Mouse (Mus musculus) hindbrain, embryonic 12.5 days (tissue): ENCODE results near the gene Atp5f1. TPM values are rescaled to one million over a fixed set of nuclear protein-coding genes. Genes with fewer than 3 reads are reported as not detected.

Experiments
- ATAC-seq: fragments of 200-750 bp; cut with Nextera tagmentation; 2 replicates; pipeline ENCODE4 v1.8.0; 2017; ENCODE audit warnings: moderate TSS enrichment; ENCODE audit not compliant: low FRiP score
- H3K27ac ChIP-seq: fragments of 300-500 bp; sonication (generic); 2 replicates; pipeline ENCODE4 v1.5.1; 2016; ENCODE audit warnings: mild to moderate bottlenecking
- H3K27me3 ChIP-seq: fragments of 300-500 bp; sonication (generic); 2 replicates; pipeline ENCODE4 v1.6.1; 2016; ENCODE audit warnings: mild to moderate bottlenecking
- H3K36me3 ChIP-seq: fragments of 300-500 bp; sonication (generic); 2 replicates; pipeline ENCODE4 v1.6.1; 2016; ENCODE audit warnings: mild to moderate bottlenecking
- H3K4me1 ChIP-seq: fragments of 300-500 bp; sonication (generic); 2 replicates; pipeline ENCODE4 v1.6.1; 2016
- H3K4me2 ChIP-seq: fragments of 300-500 bp; sonication (generic); replicated peaks from 2 replicates; pipeline ENCODE4 v1.6.1; 2016; ENCODE audit warnings: mild to moderate bottlenecking
- H3K4me3 ChIP-seq: fragments of 300-500 bp; sonication (generic); 2 replicates; pipeline ENCODE4 v1.5.1; 2016; ENCODE audit warnings: mild to moderate bottlenecking
- H3K9ac ChIP-seq: fragments of 300-500 bp; sonication (generic); 2 replicates; pipeline ENCODE4 v1.6.1; 2016; ENCODE audit warnings: mild to moderate bottlenecking, moderate library complexity
- H3K9me3 ChIP-seq: fragments of 300-500 bp; sonication (generic); replicated peaks from 2 replicates; pipeline ENCODE4 v1.6.1; 2016; ENCODE audit warnings: mild to moderate bottlenecking
- WGBS: fragments of 180-500 bp; shearing (Covaris S2); methylation state at CpG from one replicate; pipeline ENCODE4 v1.1.7; 2016; 5-methylcytosine and 5-hydroxymethylcytosine counted together
- polyA plus RNA-seq: library from polyadenylated mRNA; unstranded; fragments of >200 nt; fragmentation: Nextera tagmentation; extraction: Ambion mirVana; gene quantifications from 2 replicates; pipeline ENCODE4 v1.2.1, GENCODE M21; 2016

Atp5f1 gene
- polyA plus RNA-seq, 1 experiment from 2014 or later = 442 TPM

DNA sequence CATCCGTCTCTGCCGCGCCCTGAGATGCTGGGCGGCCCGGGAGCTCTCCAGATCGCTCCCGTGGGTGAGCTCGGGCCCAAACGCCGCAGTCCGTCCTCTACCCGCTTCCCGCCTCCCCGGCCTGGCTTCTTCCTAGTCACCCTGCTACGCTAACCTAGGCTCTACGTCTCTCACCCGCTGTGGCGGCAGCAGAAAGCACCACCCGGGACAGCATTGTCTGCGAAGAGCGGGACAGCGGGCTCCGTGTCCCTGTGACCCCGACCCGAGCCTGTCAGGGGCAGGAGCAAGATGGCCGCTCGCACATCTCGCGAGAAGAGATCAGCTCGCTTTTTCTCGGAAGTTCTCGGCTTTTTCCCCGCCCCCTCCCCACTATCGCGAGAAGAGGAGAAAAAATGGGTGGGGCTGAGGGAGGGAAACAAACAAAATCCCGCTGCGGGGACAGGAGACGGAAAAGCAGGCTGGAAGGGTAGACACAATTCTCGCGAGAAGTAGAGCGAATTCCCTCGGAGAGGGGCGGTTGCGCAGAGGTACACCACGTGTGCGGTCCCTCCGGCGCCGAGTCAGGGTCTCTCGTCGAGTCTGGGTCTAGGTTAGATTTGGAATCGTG, 822 bp downstream of the Atp5f1 start, which contains the start of gene Wdr77:
Wdr77 (plus strand) TSS at position 396 of the 607 bp plus-strand sequence.
- peak within 1 kb of the TSS; percentile 89 for H3K4me3 ChIP-seq
- no peaks in the 10 kb centered on the region for H3K9me3 ChIP-seq
- peak within 1 kb of the TSS; percentile 90 for H3K27ac ChIP-seq
- peaks cover 39% of the 10 kb centered on the region for H3K36me3 ChIP-seq
- ATAC-seq = peak; percentile 98
- peak within 1 kb of the TSS; percentile 84 for H3K4me2 ChIP-seq
- H3K9ac ChIP-seq = peak within 1 kb of the TSS; percentile 95
- H3K4me1 ChIP-seq = peaks cover 24% of the 10 kb centered on the region
- under 1% methylated on average over 52 of the region's 52 CpGs for WGBS
- no peaks in the 10 kb centered on the region for H3K27me3 ChIP-seq

DNA sequence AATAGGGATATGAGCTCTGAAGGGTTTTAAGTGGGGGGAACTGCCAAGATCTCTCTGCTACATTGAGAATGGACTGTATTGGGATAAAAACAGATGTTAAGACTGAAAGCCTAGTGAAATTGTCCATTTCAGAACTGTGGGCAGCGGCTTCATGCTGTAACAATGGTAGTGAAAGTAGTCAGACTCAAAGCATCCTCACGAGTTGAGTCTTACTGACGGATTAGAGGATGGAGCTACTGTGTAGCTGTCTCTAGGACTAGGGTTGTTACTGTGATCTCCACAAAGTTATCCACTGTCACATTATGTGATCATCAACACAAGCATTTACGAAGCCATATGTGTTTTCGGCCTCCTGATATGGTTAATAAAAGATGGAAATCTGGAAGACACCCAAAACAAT, 1.7 kb downstream of the Atp5f1 start:
- Histone ChIP-seq H3K4me2 (peak overlapping the region; percentile 78), H3K9me3 (no peaks in the 10 kb centered on the region), H3K36me3 (peaks cover 33% of the 10 kb centered on the region), H3K27ac (no peak overlapping the region), H3K4me3 (peak overlapping the region; percentile 89), H3K27me3 (no peaks in the 10 kb centered on the region), H3K9ac (peak overlapping the region; percentile 95), H3K4me1 (peaks cover 24% of the 10 kb centered on the region)
- ATAC-seq = no peak
- WGBS = 49% methylated on average over 5 of the region's 5 CpGs

DNA sequence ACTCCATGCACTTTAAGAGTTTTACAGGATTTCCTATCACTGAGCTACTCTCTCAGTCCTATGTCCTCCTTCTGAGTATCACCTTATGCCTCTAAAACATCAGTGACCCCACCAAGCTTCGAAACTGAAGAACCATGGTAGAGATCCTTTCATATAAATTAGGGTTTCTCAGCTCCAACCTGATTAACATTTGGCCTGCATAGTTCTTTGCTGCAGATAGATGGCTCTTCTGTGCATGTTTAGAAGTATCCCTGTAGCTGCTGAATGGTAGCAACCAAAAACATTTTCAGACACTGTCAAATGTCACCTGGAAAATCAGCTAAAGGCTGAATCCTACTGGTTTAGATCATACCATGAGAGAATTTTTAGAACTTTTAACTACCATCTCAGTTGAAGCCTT, 2.7 kb downstream of the Atp5f1 start:
- 0 out of 2 replicates have a peak overlapping the region, but pooled peaks have one; percentile 24 for H3K9ac ChIP-seq
- 0 out of 2 replicates have a peak overlapping the region, but pooled peaks have one; percentile 78 for H3K4me2 ChIP-seq
- no peak overlapping the region for H3K4me3 ChIP-seq
- peaks cover 33% of the 10 kb centered on the region for H3K36me3 ChIP-seq
- no peak overlapping the region for H3K27ac ChIP-seq
- WGBS = 100% methylated on average over 1 of the region's 1 CpGs
- no peak for ATAC-seq
- H3K4me1 ChIP-seq = peaks cover 24% of the 10 kb centered on the region
- H3K9me3 ChIP-seq = no peaks in the 10 kb centered on the region
- H3K27me3 ChIP-seq = no peaks in the 10 kb centered on the region

DNA sequence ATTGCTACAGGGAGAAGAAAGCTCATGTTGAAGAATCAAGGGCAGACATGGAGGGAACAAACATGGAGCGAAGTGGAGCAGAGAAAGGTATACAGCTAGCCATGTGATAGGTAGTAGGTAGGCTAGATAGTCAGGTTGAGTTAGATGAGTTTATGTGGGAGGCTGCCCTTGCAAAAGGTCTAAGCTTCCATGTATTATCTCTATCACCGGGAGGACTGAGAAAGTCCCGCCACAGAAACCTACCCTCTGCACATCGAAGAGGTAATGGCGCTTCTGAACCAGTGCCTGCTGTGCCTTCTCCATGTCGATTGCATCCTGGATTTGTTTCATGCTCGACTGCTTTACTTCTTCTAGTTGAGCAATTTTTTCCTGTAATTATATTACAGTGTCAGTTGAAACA, 8.6 kb downstream of the Atp5f1 start:
- no peak for ATAC-seq
- Histone ChIP-seq H3K4me3 (no peak overlapping the region), H3K4me1 (no peaks in the 10 kb centered on the region), H3K36me3 (peaks cover 63% of the 10 kb centered on the region), H3K9ac (no peak overlapping the region), H3K9me3 (no peaks in the 10 kb centered on the region), H3K4me2 (no peak overlapping the region), H3K27ac (no peak overlapping the region), H3K27me3 (no peaks in the 10 kb centered on the region)
- 94% methylated on average over 7 of the region's 7 CpGs for WGBS

DNA sequence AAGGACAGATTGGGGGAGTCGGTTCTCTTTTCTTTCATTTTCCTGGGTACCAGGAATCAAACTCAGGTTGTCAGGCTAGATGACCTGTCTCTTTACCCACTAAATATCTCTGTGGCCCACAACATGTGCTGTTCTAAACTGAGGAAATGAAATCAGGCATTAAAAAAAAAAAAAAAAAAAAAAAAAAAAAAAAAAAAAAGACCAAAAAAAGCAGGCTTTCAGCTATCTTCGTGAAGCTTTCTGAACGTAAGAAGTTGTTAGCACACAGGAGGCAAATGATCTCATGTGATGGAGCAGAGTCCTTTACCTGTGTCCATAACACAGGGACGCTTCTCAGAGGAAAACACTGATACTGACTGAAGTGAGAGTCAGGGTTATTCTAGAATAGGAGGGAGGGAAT, 23.8 kb downstream of the Atp5f1 start:
- 94% methylated on average over 4 of the region's 4 CpGs for WGBS
- no peaks in the 10 kb centered on the region for H3K27me3 ChIP-seq
- H3K36me3 ChIP-seq = peaks cover 21% of the 10 kb centered on the region
- H3K4me1 ChIP-seq = no peaks in the 10 kb centered on the region
- no peak overlapping the region for H3K4me3 ChIP-seq
- no peak overlapping the region for H3K9ac ChIP-seq
- no peak for ATAC-seq
- no peaks in the 10 kb centered on the region for H3K9me3 ChIP-seq
- H3K4me2 ChIP-seq = no peak overlapping the region
- H3K27ac ChIP-seq = no peak overlapping the region

DNA sequence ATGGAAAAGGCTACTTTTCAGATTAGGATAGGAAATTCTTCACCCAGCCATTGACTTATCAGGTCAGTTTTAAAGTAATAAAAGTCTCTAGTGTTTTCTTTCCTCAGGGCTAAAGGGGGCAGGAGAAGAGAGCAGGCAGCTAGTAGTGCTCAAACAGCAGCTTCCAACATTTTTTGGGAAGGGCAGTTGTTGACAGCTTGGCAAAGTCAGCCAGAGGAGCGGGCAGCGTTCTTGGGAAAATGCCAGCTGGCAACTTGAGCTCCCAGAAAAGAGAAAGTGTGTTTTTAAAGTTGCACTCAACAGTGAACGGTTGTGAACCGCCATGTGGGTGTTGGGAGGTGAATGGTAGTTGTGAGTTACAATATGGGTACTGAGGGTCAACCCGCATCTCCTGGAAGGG, 24.9 kb downstream of the Atp5f1 start:
- H3K36me3 ChIP-seq = 0 out of 2 replicates have a peak, but pooled peaks cover 12% of the 10 kb centered on the region
- H3K4me3 ChIP-seq = no peak overlapping the region
- no peak for ATAC-seq
- WGBS = 88% methylated on average over 5 of the region's 5 CpGs
- no peak overlapping the region for H3K4me2 ChIP-seq
- H3K27ac ChIP-seq = no peak overlapping the region
- no peaks in the 10 kb centered on the region for H3K9me3 ChIP-seq
- no peaks in the 10 kb centered on the region for H3K27me3 ChIP-seq
- H3K9ac ChIP-seq = no peak overlapping the region
- H3K4me1 ChIP-seq = no peaks in the 10 kb centered on the region

DNA sequence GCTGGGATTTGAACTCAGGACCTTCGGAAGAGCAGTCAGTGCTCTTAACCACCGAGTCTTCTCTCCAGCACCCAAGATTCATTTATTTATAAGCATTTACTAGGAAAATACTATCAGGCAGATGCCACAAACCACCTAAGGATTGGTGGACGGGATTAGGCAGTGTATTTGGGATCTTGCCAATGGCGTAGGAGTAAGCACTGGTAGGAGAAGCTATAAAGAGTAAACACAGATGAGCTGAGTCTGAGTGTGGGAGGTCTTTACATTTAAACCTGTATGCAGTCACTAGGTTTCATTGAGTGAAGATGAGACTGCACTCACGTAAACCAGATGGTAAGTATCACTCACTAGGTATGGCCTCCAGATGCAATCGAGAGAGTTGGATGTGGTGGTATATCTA, 26.0 kb downstream of the Atp5f1 start:
- no peak for ATAC-seq
- Histone ChIP-seq H3K4me2 (no peak overlapping the region), H3K27me3 (no peaks in the 10 kb centered on the region), H3K27ac (no peak overlapping the region), H3K4me3 (no peak overlapping the region), H3K4me1 (no peaks in the 10 kb centered on the region), H3K9me3 (no peaks in the 10 kb centered on the region), H3K9ac (no peak overlapping the region), H3K36me3 (0 out of 2 replicates have a peak, but pooled peaks cover 7% of the 10 kb centered on the region)
- WGBS = 97% methylated on average over 6 of the region's 6 CpGs

DNA sequence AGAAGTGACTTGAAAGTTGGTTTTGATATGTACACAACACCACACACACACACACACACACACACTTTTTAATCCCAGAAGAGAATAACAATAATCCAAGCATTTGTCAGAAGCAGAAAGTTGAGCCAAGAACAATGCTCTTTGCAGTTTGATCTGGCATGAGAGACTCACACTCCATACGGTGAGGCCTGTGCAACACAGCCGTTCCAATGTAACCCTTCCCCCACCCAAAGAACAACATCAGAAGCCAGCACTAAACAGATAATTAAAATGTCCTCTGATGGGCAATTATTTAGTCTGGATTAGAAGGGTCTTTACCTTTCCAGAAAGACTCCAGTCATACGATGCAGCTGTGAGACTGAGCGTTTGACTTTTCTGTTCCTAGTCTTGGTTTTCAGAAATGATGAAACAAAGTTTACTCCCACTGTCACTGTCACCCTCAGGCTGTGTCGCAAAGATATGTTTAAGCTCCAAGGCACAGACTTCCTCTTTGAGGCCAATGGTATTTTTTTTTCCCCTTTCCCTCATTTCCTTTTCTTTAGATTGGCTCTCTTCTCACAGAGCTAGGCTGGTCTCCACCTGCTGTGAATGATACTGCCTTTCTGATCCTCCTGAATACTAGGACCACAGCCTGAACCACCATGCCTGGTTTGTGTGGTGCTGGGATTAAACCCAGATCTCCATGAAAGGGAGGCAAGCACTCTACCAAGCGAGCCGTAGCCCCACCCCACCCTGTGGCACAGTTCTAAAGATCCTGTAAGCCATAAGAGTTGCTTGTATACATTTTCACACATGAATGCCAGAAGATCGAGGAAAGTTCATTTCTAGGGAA, 27.4 kb downstream of the Atp5f1 start, which contains the start of gene I830077J02Rik:
I830077J02Rik (minus strand) TSS at position 425 of the 832 bp plus-strand sequence.
- 0 out of 2 replicates have a peak, but pooled peaks cover 3% of the 10 kb centered on the region for H3K36me3 ChIP-seq
- WGBS = 86% methylated on average over 8 of the region's 8 CpGs

DNA sequence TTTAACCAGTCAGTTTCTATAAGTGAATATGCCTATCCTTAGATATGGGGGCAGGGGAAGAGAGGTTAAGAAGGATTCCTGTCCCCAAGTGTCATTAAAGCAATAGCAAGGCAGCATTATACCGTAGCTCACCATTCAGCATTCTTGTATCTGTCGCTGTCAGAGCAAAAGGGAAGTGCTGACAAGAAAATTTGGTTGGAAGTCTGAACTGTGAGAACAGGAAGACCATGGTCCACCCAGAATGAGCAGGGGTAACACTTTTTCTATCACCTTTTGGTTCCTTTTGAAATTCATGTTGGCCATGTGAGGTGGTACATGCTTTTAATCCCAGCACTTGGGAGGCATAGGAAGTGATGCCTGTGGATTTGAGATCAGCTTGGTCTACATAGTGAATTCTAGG, 28.8 kb downstream of the Atp5f1 start:
- H3K9me3 ChIP-seq = no peaks in the 10 kb centered on the region
- no peak overlapping the region for H3K9ac ChIP-seq
- 97% methylated on average over 2 of the region's 2 CpGs for WGBS
- no peak for ATAC-seq
- no peak overlapping the region for H3K4me3 ChIP-seq
- H3K27ac ChIP-seq = no peak overlapping the region
- H3K4me1 ChIP-seq = no peaks in the 10 kb centered on the region
- H3K27me3 ChIP-seq = no peaks in the 10 kb centered on the region
- no peak overlapping the region for H3K4me2 ChIP-seq
- no peaks in the 10 kb centered on the region for H3K36me3 ChIP-seq

More for the DNA sequence above, 27.4 kb downstream of the Atp5f1 start, which contains the start of gene I830077J02Rik:
- H3K4me1 ChIP-seq = no peaks in the 10 kb centered on the region
- no peak within 1 kb of the TSS for H3K9ac ChIP-seq
- no peak within 1 kb of the TSS for H3K4me2 ChIP-seq
- H3K9me3 ChIP-seq = no peaks in the 10 kb centered on the region
- no peaks in the 10 kb centered on the region for H3K27me3 ChIP-seq
- no peak within 1 kb of the TSS for H3K27ac ChIP-seq
- H3K4me3 ChIP-seq = no peak within 1 kb of the TSS
- no peak for ATAC-seq

DNA sequence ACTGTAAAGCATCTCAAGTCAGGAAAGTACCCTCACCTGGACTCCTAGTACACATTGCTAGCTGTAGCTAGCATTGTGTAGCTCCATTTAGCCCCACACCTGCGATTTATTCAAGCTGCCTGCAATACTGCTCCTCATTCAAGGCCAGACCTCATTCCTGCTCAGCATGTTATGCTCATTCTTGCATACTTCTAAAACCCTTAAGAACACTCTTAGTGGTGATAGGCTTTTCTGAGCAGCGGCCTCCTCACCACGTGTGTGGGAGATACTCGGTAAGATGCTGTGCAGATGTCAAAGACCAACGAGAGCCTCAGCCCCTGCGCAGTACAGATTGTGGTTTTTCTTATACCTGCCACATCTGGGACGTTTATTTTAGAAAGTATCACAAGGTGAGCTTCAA, 30.1 kb downstream of the Atp5f1 start:
- H3K27me3 ChIP-seq = no peaks in the 10 kb centered on the region
- no peaks in the 10 kb centered on the region for H3K4me1 ChIP-seq
- no peak overlapping the region for H3K4me2 ChIP-seq
- no peak overlapping the region for H3K9ac ChIP-seq
- ATAC-seq = no peak
- WGBS = 88% methylated on average over 7 of the region's 7 CpGs
- H3K27ac ChIP-seq = no peak overlapping the region
- H3K36me3 ChIP-seq = no peaks in the 10 kb centered on the region
- no peak overlapping the region for H3K4me3 ChIP-seq
- H3K9me3 ChIP-seq = no peaks in the 10 kb centered on the region

DNA sequence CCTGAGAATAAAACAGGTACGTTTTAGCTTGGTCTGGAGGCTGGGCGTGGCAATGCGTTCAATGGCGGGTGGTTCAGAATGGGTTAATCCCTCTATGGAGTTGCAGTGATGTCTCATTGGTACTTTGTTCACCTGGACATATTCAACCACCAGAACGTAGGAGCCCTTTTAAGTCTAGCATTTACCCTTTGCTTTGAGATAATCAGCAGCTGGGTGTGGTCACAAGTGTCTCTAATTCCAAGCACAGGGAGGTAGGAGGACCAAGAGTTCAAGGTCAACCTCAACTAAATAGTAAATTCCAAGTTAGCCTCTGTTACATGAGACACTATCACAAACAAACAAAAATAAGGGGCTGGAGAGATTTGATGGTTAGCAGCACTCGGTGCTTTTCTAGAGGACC, 31.1 kb downstream of the Atp5f1 start:
- H3K4me2 ChIP-seq = no peak overlapping the region
- no peaks in the 10 kb centered on the region for H3K4me1 ChIP-seq
- no peaks in the 10 kb centered on the region for H3K36me3 ChIP-seq
- H3K9me3 ChIP-seq = no peaks in the 10 kb centered on the region
- 94% methylated on average over 6 of the region's 6 CpGs for WGBS
- no peak overlapping the region for H3K4me3 ChIP-seq
- ATAC-seq = no peak
- H3K27ac ChIP-seq = no peak overlapping the region
- no peak overlapping the region for H3K9ac ChIP-seq
- no peaks in the 10 kb centered on the region for H3K27me3 ChIP-seq

DNA sequence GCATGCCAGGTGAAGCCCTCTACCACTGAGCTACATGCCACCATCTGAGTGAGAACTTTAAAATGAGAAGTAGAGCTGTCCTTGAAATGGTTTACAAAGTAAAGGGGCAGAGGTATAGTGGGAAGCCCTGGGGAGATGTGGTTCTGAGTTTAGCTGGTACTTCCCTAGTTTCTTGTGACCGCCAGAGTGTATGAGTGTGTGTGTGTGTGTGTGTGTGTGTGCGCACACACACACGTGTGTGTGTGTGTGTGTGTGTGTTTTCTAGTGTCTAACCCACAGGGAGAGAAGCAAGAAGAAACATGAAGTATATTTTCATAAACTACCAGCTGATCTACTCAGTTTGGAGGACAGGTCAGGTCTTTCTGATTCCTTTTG, 31.7 kb downstream of the Atp5f1 start:
- H3K36me3 ChIP-seq = no peaks in the 10 kb centered on the region
- WGBS = 96% methylated on average over 3 of the region's 3 CpGs

More for the DNA sequence above, 31.7 kb downstream of the Atp5f1 start:
- H3K27ac ChIP-seq = no peak overlapping the region
- H3K4me3 ChIP-seq = no peak overlapping the region
- no peak for ATAC-seq
- H3K9ac ChIP-seq = no peak overlapping the region
- H3K4me1 ChIP-seq = no peaks in the 10 kb centered on the region
- H3K9me3 ChIP-seq = no peaks in the 10 kb centered on the region
- H3K4me2 ChIP-seq = no peak overlapping the region
- no peaks in the 10 kb centered on the region for H3K27me3 ChIP-seq
